Mouse (Mus musculus) C3H10T1/2 (cell line): ENCODE results near the gene Hist1h4n. TPM values are rescaled to one million over a fixed set of nuclear protein-coding genes. Genes with fewer than 3 reads are reported as not detected.

Experiments
- polyA plus RNA-seq, 2 experiments: library from polyadenylated mRNA; unstranded; fragments of >200 nt; fragmentation: generic; extraction: Trizol; gene quantifications; one replicate each; pipeline ENCODE4 v1.2.1; 2012; ENCODE audit warnings: missing spikeins in 2 of 2

Gene Hist1h4n
- 10 to 100 TPM; 21.2 to 62.8 TPM for polyA plus RNA-seq

DNA sequence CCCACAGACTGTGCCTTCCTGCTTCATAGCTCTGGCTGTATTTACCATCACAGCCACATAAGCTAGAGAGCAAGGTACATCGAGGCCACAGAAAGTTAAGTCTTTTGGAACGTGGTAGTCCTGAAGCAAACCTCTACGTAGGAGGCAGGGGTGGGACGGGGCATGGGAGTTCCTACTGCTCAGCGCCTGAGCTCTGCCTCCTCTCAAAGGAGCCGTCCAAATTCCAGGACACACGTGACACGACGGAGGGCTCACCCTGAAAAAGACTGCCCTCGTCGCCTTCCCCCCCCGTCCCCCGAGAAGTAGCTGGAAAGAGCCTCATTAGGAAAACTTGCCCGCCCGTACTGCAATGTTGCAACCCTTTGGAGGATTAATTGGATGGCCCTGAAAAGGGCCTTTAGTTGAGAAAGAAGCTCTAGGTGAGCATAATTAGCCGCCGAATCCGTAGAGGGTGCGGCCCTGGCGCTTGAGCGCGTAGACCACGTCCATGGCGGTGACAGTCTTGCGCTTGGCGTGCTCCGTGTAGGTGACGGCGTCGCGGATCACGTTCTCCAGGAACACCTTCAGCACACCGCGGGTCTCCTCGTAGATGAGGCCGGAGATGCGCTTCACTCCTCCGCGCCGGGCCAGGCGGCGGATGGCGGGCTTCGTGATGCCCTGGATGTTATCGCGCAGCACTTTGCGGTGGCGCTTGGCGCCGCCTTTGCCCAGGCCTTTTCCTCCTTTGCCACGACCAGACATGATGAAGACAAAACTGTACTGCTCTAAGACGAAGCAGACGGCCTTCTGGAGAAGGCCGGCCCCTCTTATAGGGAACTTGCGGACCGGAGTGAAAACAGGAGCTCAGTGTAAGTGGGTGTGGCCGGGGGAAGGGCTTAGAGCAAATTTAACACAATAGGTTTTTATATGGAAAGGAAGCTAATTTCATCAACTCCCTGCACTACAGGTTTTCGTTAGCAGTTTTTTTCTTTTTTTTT, at the start of gene Hist1h4n:
Gene Hist1h4n (minus strand): TSS at position 779 of the 977 bp plus-strand sequence.

DNA sequence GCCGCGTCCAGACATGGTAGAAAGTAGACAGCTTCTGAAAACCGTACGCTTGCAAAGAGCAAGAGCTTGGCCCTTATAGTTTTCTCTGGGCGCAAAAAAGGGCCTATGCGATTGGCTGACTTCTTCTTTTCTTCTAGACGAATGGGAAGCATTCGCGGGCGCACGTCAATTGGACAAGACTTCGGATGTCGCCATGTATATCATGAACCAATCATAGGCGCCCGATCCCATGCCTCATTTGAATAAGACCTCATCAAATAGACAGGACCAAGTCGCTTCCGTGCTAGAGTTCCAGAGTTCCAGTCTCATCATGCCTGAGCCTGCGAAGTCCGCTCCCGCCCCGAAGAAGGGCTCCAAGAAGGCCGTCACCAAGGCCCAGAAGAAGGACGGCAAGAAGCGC, 1.5 kb upstream of the Hist1h4n start, which contains the start of the genes Hist1h2ap and Hist1h2br:
Gene Hist1h2ap (minus strand): TSS at position 47 of the 400 bp plus-strand sequence.
Gene Hist1h2br (plus strand): TSS at position 283 of the 400 bp plus-strand sequence.

DNA sequence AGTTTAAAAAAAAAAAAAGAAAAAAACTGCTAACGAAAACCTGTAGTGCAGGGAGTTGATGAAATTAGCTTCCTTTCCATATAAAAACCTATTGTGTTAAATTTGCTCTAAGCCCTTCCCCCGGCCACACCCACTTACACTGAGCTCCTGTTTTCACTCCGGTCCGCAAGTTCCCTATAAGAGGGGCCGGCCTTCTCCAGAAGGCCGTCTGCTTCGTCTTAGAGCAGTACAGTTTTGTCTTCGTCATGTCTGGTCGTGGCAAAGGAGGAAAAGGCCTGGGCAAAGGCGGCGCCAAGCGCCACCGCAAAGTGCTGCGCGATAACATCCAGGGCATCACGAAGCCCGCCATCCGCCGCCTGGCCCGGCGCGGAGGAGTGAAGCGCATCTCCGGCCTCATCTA, 20.5 kb downstream of the Hist1h4n start, which contains the start of gene Hist1h4m:
Gene Hist1h4m (plus strand): TSS at position 208 of the 400 bp plus-strand sequence.

DNA sequence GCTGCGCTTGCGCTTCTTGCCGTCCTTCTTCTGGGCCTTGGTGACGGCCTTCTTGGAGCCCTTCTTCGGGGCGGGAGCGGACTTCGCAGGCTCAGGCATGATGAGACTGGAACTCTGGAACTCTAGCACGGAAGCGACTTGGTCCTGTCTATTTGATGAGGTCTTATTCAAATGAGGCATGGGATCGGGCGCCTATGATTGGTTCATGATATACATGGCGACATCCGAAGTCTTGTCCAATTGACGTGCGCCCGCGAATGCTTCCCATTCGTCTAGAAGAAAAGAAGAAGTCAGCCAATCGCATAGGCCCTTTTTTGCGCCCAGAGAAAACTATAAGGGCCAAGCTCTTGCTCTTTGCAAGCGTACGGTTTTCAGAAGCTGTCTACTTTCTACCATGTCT, 21.9 kb downstream of the Hist1h4n start, which contains the start of the genes Hist1h2bq and Hist1h2ao:
Gene Hist1h2bq (minus strand): TSS at position 125 of the 400 bp plus-strand sequence.
Gene Hist1h2ao (plus strand): TSS at position 393 of the 400 bp plus-strand sequence.

DNA sequence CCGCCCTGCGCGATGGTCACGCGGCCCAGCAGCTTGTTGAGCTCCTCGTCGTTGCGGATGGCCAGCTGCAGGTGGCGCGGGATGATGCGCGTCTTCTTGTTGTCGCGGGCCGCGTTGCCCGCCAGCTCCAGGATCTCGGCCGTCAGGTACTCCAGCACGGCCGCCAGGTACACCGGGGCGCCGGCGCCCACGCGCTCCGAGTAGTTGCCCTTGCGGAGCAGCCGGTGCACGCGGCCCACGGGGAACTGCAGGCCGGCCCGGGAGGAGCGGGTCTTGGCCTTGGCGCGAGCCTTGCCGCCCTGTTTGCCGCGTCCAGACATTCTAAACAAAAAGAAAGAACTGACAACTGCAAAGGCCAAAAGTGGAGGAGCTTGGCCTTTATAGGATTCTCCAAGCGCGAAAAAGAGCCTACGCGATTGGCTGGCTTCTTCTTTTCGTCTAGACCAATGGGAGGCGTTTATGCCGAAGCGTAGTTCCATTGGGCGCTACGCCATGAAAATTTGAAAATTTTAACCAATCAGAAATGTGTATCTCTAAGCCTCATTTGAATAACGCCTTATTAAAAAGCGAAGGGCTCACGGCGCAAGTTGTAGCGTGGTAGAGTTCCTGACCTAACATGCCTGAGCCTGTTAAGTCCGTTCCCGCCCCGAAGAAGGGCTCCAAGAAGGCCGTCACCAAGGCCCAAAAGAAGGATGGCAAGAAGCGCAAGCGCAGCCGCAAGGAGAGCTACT, 44.9 kb downstream of the Hist1h4n start, which contains the start of the genes Hist1h2an and Hist1h2bp:
Gene Hist1h2an (minus strand): TSS at position 320 of the 731 bp plus-strand sequence.
Gene Hist1h2bp (plus strand): TSS at position 563 of the 731 bp plus-strand sequence.

DNA sequence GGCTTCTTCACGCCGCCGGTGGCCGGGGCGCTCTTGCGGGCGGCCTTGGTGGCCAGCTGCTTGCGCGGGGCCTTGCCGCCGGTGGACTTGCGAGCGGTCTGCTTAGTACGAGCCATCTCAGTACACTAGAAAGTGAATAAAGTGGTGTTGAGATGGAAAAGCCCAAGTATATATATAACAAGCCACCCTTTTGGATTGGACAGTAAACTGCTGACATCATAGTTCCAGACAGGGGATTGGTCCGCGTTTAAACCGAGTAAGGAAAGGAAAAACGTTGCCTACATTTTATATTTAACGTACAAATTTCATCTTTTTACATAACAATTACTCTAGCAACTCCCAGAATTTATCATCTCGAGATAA, 48.8 kb downstream of the Hist1h4n start, which contains the start of gene Hist1h3i:
Gene Hist1h3i (minus strand): TSS at position 116 of the 363 bp plus-strand sequence.

Other genes starting within 250 kb of the Hist1h4n start
- gene Olfr1362, start 218.2 kb downstream of the Hist1h4n start, polyA plus RNA-seq = not detected
- gene Olfr11, start 189.7 kb downstream of the Hist1h4n start, polyA plus RNA-seq = under 1 TPM in 1 of 2 experiments, not detected in 1; 0.02 TPM
- not detected for gene Olfr1361, start 168.8 kb downstream of the Hist1h4n start, polyA plus RNA-seq
- gene Olfr1360, start 154.8 kb downstream of the Hist1h4n start, polyA plus RNA-seq = not detected
- not detected for gene Olfr1359, start 134.1 kb downstream of the Hist1h4n start, polyA plus RNA-seq
- 10 to 100 TPM in 1 of 2 experiments, 1 to 10 TPM in 1; 3.1 to 18.5 TPM for gene Hist1h2bl, start 116.1 kb downstream of the Hist1h4n start, polyA plus RNA-seq
- 10 to 100 TPM; 16.9 to 23.6 TPM for gene Hist1h2ai, start 115.8 kb downstream of the Hist1h4n start, polyA plus RNA-seq
- 10 to 100 TPM; 14.5 to 88.7 TPM for gene Hist1h3h, start 114.5 kb downstream of the Hist1h4n start, polyA plus RNA-seq
- 10 to 100 TPM in 1 of 2 experiments, 1 to 10 TPM in 1; 2.2 to 12.6 TPM for gene Hist1h2bm, start 110.2 kb downstream of the Hist1h4n start, polyA plus RNA-seq
- gene Hist1h4j, start 97.1 kb downstream of the Hist1h4n start, polyA plus RNA-seq = 1 to 10 TPM; 4.2 to 5.5 TPM
- 10 to 100 TPM in 1 of 2 experiments, 1 to 10 TPM in 1; 7.8 to 28.2 TPM for gene Hist1h4k, start 81.7 kb downstream of the Hist1h4n start, polyA plus RNA-seq
- gene Hist1h2ak, start 78.4 kb downstream of the Hist1h4n start, polyA plus RNA-seq = 10 to 100 TPM in 1 of 2 experiments, 1 to 10 TPM in 1; 2.8 to 17.3 TPM
- gene Hist1h2bn, start 78.1 kb downstream of the Hist1h4n start, polyA plus RNA-seq = 1 to 10 TPM; 2.0 to 7.9 TPM
- gene Hist1h1b, start 51.6 kb downstream of the Hist1h4n start, polyA plus RNA-seq = 1 to 10 TPM; 1.6 to 7.5 TPM
- gene Hist1h3i, start 48.8 kb downstream of the Hist1h4n start, polyA plus RNA-seq = 10 to 100 TPM; 13.1 to 37.5 TPM
- 10 to 100 TPM; 13.8 to 30.2 TPM for gene Hist1h2an, start 45.0 kb downstream of the Hist1h4n start, polyA plus RNA-seq
- gene Hist1h2bp, start 44.7 kb downstream of the Hist1h4n start, polyA plus RNA-seq = 10 to 100 TPM in 1 of 2 experiments, 1 to 10 TPM in 1; 1.7 to 17.1 TPM
- 10 to 100 TPM; 10.6 to 41.1 TPM for gene Hist1h2bq, start 22.0 kb downstream of the Hist1h4n start, polyA plus RNA-seq
- 1 to 10 TPM in 1 of 2 experiments, under 1 TPM in 1; 0.84 to 2.2 TPM for gene Hist1h2ao, start 21.7 kb downstream of the Hist1h4n start, polyA plus RNA-seq
- gene Hist1h4m, start 20.4 kb downstream of the Hist1h4n start, polyA plus RNA-seq = 1 to 10 TPM in 1 of 2 experiments, not detected in 1; 2.9 TPM
- gene Hist1h2ap, start 1.3 kb upstream of the Hist1h4n start, polyA plus RNA-seq = 1,000 to 10,000 TPM in 1 of 2 experiments, 100 to 1,000 TPM in 1; 1,000 to 8,126 TPM
- 10 to 100 TPM in 1 of 2 experiments, 1 to 10 TPM in 1; 8.9 to 41.0 TPM for gene Hist1h2br, start 1.5 kb upstream of the Hist1h4n start, polyA plus RNA-seq
- 1 to 10 TPM in 1 of 2 experiments, under 1 TPM in 1; 0.04 to 2.1 TPM for gene Zfp184, start 112.9 kb upstream of the Hist1h4n start, polyA plus RNA-seq
- not detected for gene Pom121l2, start 149.0 kb upstream of the Hist1h4n start, polyA plus RNA-seq
- 1 to 10 TPM; 1.1 to 3.2 TPM for gene Prss16, start 177.5 kb upstream of the Hist1h4n start, polyA plus RNA-seq
- 10 to 100 TPM in 1 of 2 experiments, 1 to 10 TPM in 1; 5.3 to 10.8 TPM for gene Hist1h2ah, start 203.4 kb upstream of the Hist1h4n start, polyA plus RNA-seq
- 10 to 100 TPM; 10.6 to 56.7 TPM for gene Hist1h2bk, start 203.7 kb upstream of the Hist1h4n start, polyA plus RNA-seq
- 10 to 100 TPM; 16.9 to 37.5 TPM for gene Hist1h4i, start 209.2 kb upstream of the Hist1h4n start, polyA plus RNA-seq
- gene Hist1h2ag, start 210.7 kb upstream of the Hist1h4n start, polyA plus RNA-seq = 10 to 100 TPM; 16.6 to 26.8 TPM
- gene Hist1h2bj, start 211.0 kb upstream of the Hist1h4n start, polyA plus RNA-seq = 10 to 100 TPM in 1 of 2 experiments, 1 to 10 TPM in 1; 5.0 to 50.5 TPM